Mouse (Mus musculus) heart, embryonic 10.5 days (tissue): ENCODE data around the gene Afap1l2. TPM values are rescaled to one million over a fixed set of nuclear protein-coding genes. Genes with fewer than 3 reads are reported as not detected.

ENCODE experiments used
- DNase-seq: peaks from one replicate; pipeline ENCODE4 v3.0.0-alpha.2; 2017; ENCODE audit warnings: low spot score
- H3K27ac ChIP-seq: fragments of 300-500 bp; sonication (generic); 2 replicates; pipeline ENCODE4 v1.5.1; 2016; ENCODE audit warnings: mild to moderate bottlenecking
- H3K27me3 ChIP-seq: fragments of 300-500 bp; sonication (generic); 2 replicates; pipeline ENCODE4 v1.6.1; 2016; ENCODE audit warnings: mild to moderate bottlenecking; ENCODE audit not compliant: poor library complexity, insufficient read depth, severe bottlenecking
- H3K36me3 ChIP-seq: fragments of 300-500 bp; sonication (generic); 2 replicates; pipeline ENCODE4 v1.6.1; 2016; ENCODE audit warnings: mild to moderate bottlenecking, moderate library complexity
- H3K4me1 ChIP-seq: fragments of 300-500 bp; sonication (generic); 2 replicates; pipeline ENCODE4 v1.6.1; 2016; ENCODE audit warnings: mild to moderate bottlenecking
- H3K4me3 ChIP-seq: fragments of 300-500 bp; sonication (generic); 2 replicates; pipeline ENCODE4 v1.5.1; 2016; ENCODE audit warnings: mild to moderate bottlenecking, moderate library complexity
- H3K9me3 ChIP-seq: fragments of 300-500 bp; sonication (generic); 2 replicates; pipeline ENCODE4 v1.6.1; 2016; ENCODE audit warnings: mild to moderate bottlenecking, moderate library complexity
- WGBS: fragments of 180-500 bp; shearing (Covaris S2); methylation state at CpG from one replicate; pipeline ENCODE4 v1.1.7; 2016; 5-methylcytosine and 5-hydroxymethylcytosine counted together
- polyA plus RNA-seq: library from polyadenylated mRNA; unstranded; fragments of >200 nt; fragmentation: Nextera tagmentation; extraction: Ambion mirVana; gene quantifications from 2 replicates; pipeline ENCODE4 v1.2.1, GENCODE M21; 2016

The Afap1l2 gene
- polyA plus RNA-seq, 1 experiment from 2014 or later: 1.6 TPM

- 59% methylated on average over 4 of the region's 4 CpGs for WGBS
- H3K27ac ChIP-seq: peak overlapping the region; percentile 53
- H3K4me3 ChIP-seq: no peak overlapping the region
- H3K9me3 ChIP-seq: no peaks in the 10 kb centered on the region
- H3K4me1 ChIP-seq: peaks cover 65% of the 10 kb centered on the region
- H3K36me3 ChIP-seq: no peaks in the 10 kb centered on the region
- H3K27me3 ChIP-seq: no peaks in the 10 kb centered on the region
- DNase-seq: no peak
Measured at GRCm38 (mm10) chr19:56984229-56984628, 23.8 kb downstream of the Afap1l2 start.

GRCm38 (mm10) chr19:56983757-56984156 is 24.3 kb downstream of the Afap1l2 start:
- 48% methylated on average over 10 of the region's 10 CpGs for WGBS
- no peak overlapping the region for H3K4me3 ChIP-seq
- peak overlapping the region; percentile 53 for H3K27ac ChIP-seq
- no peaks in the 10 kb centered on the region for H3K36me3 ChIP-seq
- no peaks in the 10 kb centered on the region for H3K27me3 ChIP-seq
- H3K9me3 ChIP-seq: no peaks in the 10 kb centered on the region
- peaks cover 61% of the 10 kb centered on the region for H3K4me1 ChIP-seq
- no peak for DNase-seq

GRCm38 (mm10) chr19:56981760-56982159 is 26.3 kb downstream of the Afap1l2 start:
- no peaks in the 10 kb centered on the region for H3K27me3 ChIP-seq
- peak overlapping the region; percentile 53; the same call in 1 of the 2 replicates for H3K27ac ChIP-seq
- H3K9me3 ChIP-seq: no peaks in the 10 kb centered on the region
- H3K4me3 ChIP-seq: no peak overlapping the region
- WGBS: 81% methylated on average over 9 of the region's 9 CpGs
- H3K36me3 ChIP-seq: no peaks in the 10 kb centered on the region
- no peak for DNase-seq
- peaks cover 55% of the 10 kb centered on the region for H3K4me1 ChIP-seq

GRCm38 (mm10) chr19:56980803-56981202 is 27.2 kb downstream of the Afap1l2 start:
- no peak overlapping the region for H3K4me3 ChIP-seq
- no peaks in the 10 kb centered on the region for H3K36me3 ChIP-seq
- WGBS: 92% methylated on average over 2 of the region's 2 CpGs
- 0 out of 2 replicates have a peak overlapping the region, but pooled peaks have one; percentile 24 for H3K27ac ChIP-seq
- no peak for DNase-seq
- no peaks in the 10 kb centered on the region for H3K9me3 ChIP-seq
- H3K27me3 ChIP-seq: no peaks in the 10 kb centered on the region
- H3K4me1 ChIP-seq: peaks cover 47% of the 10 kb centered on the region

- peak overlapping the region; percentile 45 for H3K27ac ChIP-seq
- H3K4me1 ChIP-seq: peaks cover 54% of the 10 kb centered on the region
- no peaks in the 10 kb centered on the region for H3K27me3 ChIP-seq
- 70% methylated on average over 19 of the region's 19 CpGs for WGBS
- H3K36me3 ChIP-seq: no peaks in the 10 kb centered on the region
- no peak for DNase-seq
- H3K9me3 ChIP-seq: no peaks in the 10 kb centered on the region
- H3K4me3 ChIP-seq: no peak overlapping the region
Measured at GRCm38 (mm10) chr19:56976962-56977948, 30.8 kb downstream of the Afap1l2 start.

GRCm38 (mm10) chr19:56976515-56976914 is 31.5 kb downstream of the Afap1l2 start:
- Histone ChIP-seq H3K4me1 (peaks cover 48% of the 10 kb centered on the region), H3K27me3 (no peaks in the 10 kb centered on the region), H3K4me3 (no peak overlapping the region), H3K9me3 (no peaks in the 10 kb centered on the region), H3K36me3 (no peaks in the 10 kb centered on the region), H3K27ac (no peak overlapping the region)
- WGBS: 82% methylated on average over 5 of the region's 5 CpGs
- DNase-seq: no peak

GRCm38 (mm10) chr19:56975502-56975901 is 32.5 kb downstream of the Afap1l2 start:
- Histone ChIP-seq H3K9me3 (no peaks in the 10 kb centered on the region), H3K4me3 (no peak overlapping the region), H3K27me3 (no peaks in the 10 kb centered on the region), H3K27ac (no peak overlapping the region), H3K4me1 (peaks cover 41% of the 10 kb centered on the region), H3K36me3 (no peaks in the 10 kb centered on the region)
- 84% methylated on average over 3 of the region's 3 CpGs for WGBS
- DNase-seq: no peak

- 24% methylated on average over 4 of the region's 4 CpGs for WGBS
- no peak overlapping the region for H3K4me3 ChIP-seq
- peak overlapping the region; percentile 67 for H3K27ac ChIP-seq
- no peaks in the 10 kb centered on the region for H3K9me3 ChIP-seq
- H3K36me3 ChIP-seq: no peaks in the 10 kb centered on the region
- peak; percentile 90 for DNase-seq
- peaks cover 36% of the 10 kb centered on the region for H3K4me1 ChIP-seq
- no peaks in the 10 kb centered on the region for H3K27me3 ChIP-seq
Measured at GRCm38 (mm10) chr19:56974159-56974558, 33.9 kb downstream of the Afap1l2 start.

GRCm38 (mm10) chr19:56972768-56973167 is 35.3 kb downstream of the Afap1l2 start:
- Histone ChIP-seq H3K4me1 (peaks cover 33% of the 10 kb centered on the region), H3K27me3 (no peaks in the 10 kb centered on the region), H3K4me3 (no peak overlapping the region), H3K36me3 (no peaks in the 10 kb centered on the region), H3K27ac (peak overlapping the region; percentile 3; the same call in 1 of the 2 replicates), H3K9me3 (no peaks in the 10 kb centered on the region)
- DNase-seq: no peak
- 46% methylated on average over 2 of the region's 2 CpGs for WGBS

- 75% methylated on average over 7 of the region's 7 CpGs for WGBS
- no peaks in the 10 kb centered on the region for H3K9me3 ChIP-seq
- H3K27ac ChIP-seq: no peak overlapping the region
- H3K4me3 ChIP-seq: no peak overlapping the region
- H3K36me3 ChIP-seq: no peaks in the 10 kb centered on the region
- no peaks in the 10 kb centered on the region for H3K27me3 ChIP-seq
- no peak for DNase-seq
- H3K4me1 ChIP-seq: peaks cover 22% of the 10 kb centered on the region
Measured at GRCm38 (mm10) chr19:56971347-56971746, 36.7 kb downstream of the Afap1l2 start.

GRCm38 (mm10) chr19:56963876-56964275 is 44.2 kb downstream of the Afap1l2 start:
- H3K9me3 ChIP-seq: no peaks in the 10 kb centered on the region
- H3K4me3 ChIP-seq: no peak overlapping the region
- no peaks in the 10 kb centered on the region for H3K36me3 ChIP-seq
- no peak overlapping the region for H3K27ac ChIP-seq
- 60% methylated on average over 5 of the region's 5 CpGs for WGBS
- H3K4me1 ChIP-seq: peaks cover 11% of the 10 kb centered on the region
- DNase-seq: no peak
- no peaks in the 10 kb centered on the region for H3K27me3 ChIP-seq

GRCm38 (mm10) chr19:56959601-56960000 is 48.4 kb downstream of the Afap1l2 start:
- no peaks in the 10 kb centered on the region for H3K27me3 ChIP-seq
- peak overlapping the region; percentile 65; the same call in 1 of the 2 replicates for H3K27ac ChIP-seq
- H3K36me3 ChIP-seq: no peaks in the 10 kb centered on the region
- 63% methylated on average over 3 of the region's 3 CpGs for WGBS
- H3K4me1 ChIP-seq: peaks cover 18% of the 10 kb centered on the region
- DNase-seq: no peak
- H3K4me3 ChIP-seq: no peak overlapping the region
- no peaks in the 10 kb centered on the region for H3K9me3 ChIP-seq

- Histone ChIP-seq H3K4me1 (peaks cover 18% of the 10 kb centered on the region), H3K27me3 (no peaks in the 10 kb centered on the region), H3K36me3 (no peaks in the 10 kb centered on the region), H3K9me3 (no peaks in the 10 kb centered on the region), H3K27ac (peak overlapping the region; percentile 65; the same call in 1 of the 2 replicates), H3K4me3 (no peak overlapping the region)
- WGBS: 84% methylated on average over 2 of the region's 2 CpGs
- no peak for DNase-seq
Measured at GRCm38 (mm10) chr19:56959057-56959456, 49.0 kb downstream of the Afap1l2 start.
